Mouse (Mus musculus) left cerebral cortex, adult 9 months (tissue): ENCODE results near the gene Sec14l1.
A peak's percentile ranks its signal among the peaks of the same experiment; 100 is the strongest.

Source experiments
- DNase-seq, 2 experiments: peaks; one replicate each; pipeline ENCODE4 v3.0.0; 2022; ENCODE audit warnings: low spot score in 2 of 2

Gene Sec14l1

GRCm38 (mm10) chr11:117183299-117183698 is 68.3 kb downstream of the Sec14l1 start:
- DNase-seq = no peak

- DNase-seq = no peak
These were observed 68.9 kb downstream of the Sec14l1 start for GRCm38 (mm10) chr11:117183841-117184240.

GRCm38 (mm10) chr11:117185076-117185933 is 70.3 kb downstream of the Sec14l1 start:
- no peak for DNase-seq

- no peak for DNase-seq
These were observed 76.6 kb downstream of the Sec14l1 start for GRCm38 (mm10) chr11:117191524-117191923.

GRCm38 (mm10) chr11:117194475-117194937 is 79.5 kb downstream of the Sec14l1 start:
- DNase-seq = no peak

GRCm38 (mm10) chr11:117195616-117196015 is 80.6 kb downstream of the Sec14l1 start:
- DNase-seq = no peak

GRCm38 (mm10) chr11:117196681-117197080 is 81.7 kb downstream of the Sec14l1 start:
- DNase-seq = no peak

- DNase-seq = no peak
These were observed 83.2 kb downstream of the Sec14l1 start for GRCm38 (mm10) chr11:117198122-117198521.

GRCm38 (mm10) chr11:117199282-117200175 is 84.6 kb downstream of the Sec14l1 start, which contains the start of gene Sept9:
TSS of gene Sept9 (plus strand) at chr11:117199661.
- DNase-seq = no peak

- DNase-seq = no peak
These were observed 86.9 kb downstream of the Sec14l1 start for GRCm38 (mm10) chr11:117201846-117202245.

GRCm38 (mm10) chr11:117204606-117205005 is 89.6 kb downstream of the Sec14l1 start:
- DNase-seq = no peak

GRCm38 (mm10) chr11:117205042-117205441 is 90.1 kb downstream of the Sec14l1 start:
- DNase-seq = no peak

GRCm38 (mm10) chr11:117205447-117205846 is 90.5 kb downstream of the Sec14l1 start:
- no peak for DNase-seq

- DNase-seq = no peak
These were observed 92.5 kb downstream of the Sec14l1 start for GRCm38 (mm10) chr11:117207436-117207835.

- DNase-seq = peak in 1 of 2 experiments; percentile 44
These were observed 93.2 kb downstream of the Sec14l1 start for GRCm38 (mm10) chr11:117208151-117208673.
